Mouse (Mus musculus): ENCODE results near the gene Eif2s2. TPM values are rescaled to one million over a fixed set of nuclear protein-coding genes. Genes with fewer than 3 reads are reported as not detected.

Gene Eif2s2
- 238 TPM for polyA plus RNA-seq (2014; fragmentation: Illumina TruSeq; extraction: RNeasy Lipid Tissue Mini Kit (QIAGEN cat#74804); ENCODE audit: low read depth, low replicate concordance)

GRCm38 (mm10) chr2:154892201-154893044 is at the start of gene Eif2s2:
Eif2s2 (minus strand) TSS chr2:154892935.

Other genes starting within 250 kb of the Eif2s2 start
- 64.7 TPM for gene Chmp4b, start 241.2 kb downstream of the Eif2s2 start, polyA plus RNA-seq (2014; fragmentation: Illumina TruSeq; extraction: RNeasy Lipid Tissue Mini Kit (QIAGEN cat#74804); ENCODE audit: low read depth, low replicate concordance)
- not detected for gene Gm14214, start 122.9 kb downstream of the Eif2s2 start, polyA plus RNA-seq (2014; fragmentation: Illumina TruSeq; extraction: RNeasy Lipid Tissue Mini Kit (QIAGEN cat#74804); ENCODE audit: low read depth, low replicate concordance)
- 151 TPM for gene Raly, start 101.8 kb downstream of the Eif2s2 start, polyA plus RNA-seq (2014; fragmentation: Illumina TruSeq; extraction: RNeasy Lipid Tissue Mini Kit (QIAGEN cat#74804); ENCODE audit: low read depth, low replicate concordance)
- gene a, start 101.5 kb downstream of the Eif2s2 start, polyA plus RNA-seq (2014; fragmentation: Illumina TruSeq; extraction: RNeasy Lipid Tissue Mini Kit (QIAGEN cat#74804); ENCODE audit: low read depth, low replicate concordance), result not detected
- 0.81 TPM for gene Gm14226, start 125.3 kb upstream of the Eif2s2 start, polyA plus RNA-seq (2014; fragmentation: Illumina TruSeq; extraction: RNeasy Lipid Tissue Mini Kit (QIAGEN cat#74804); ENCODE audit: low read depth, low replicate concordance)
- 94.2 TPM for gene Ahcy, start 181.6 kb upstream of the Eif2s2 start, polyA plus RNA-seq (2014; fragmentation: Illumina TruSeq; extraction: RNeasy Lipid Tissue Mini Kit (QIAGEN cat#74804); ENCODE audit: low read depth, low replicate concordance)
- 132 TPM for gene Itch, start 240.6 kb upstream of the Eif2s2 start, polyA plus RNA-seq (2014; fragmentation: Illumina TruSeq; extraction: RNeasy Lipid Tissue Mini Kit (QIAGEN cat#74804); ENCODE audit: low read depth, low replicate concordance)

All from kidney, adult 10 weeks (tissue).